Mouse (Mus musculus) liver, embryonic 15.5 days (tissue): ENCODE measurements around the gene Fat4. TPM values are rescaled to one million over a fixed set of nuclear protein-coding genes. Genes with fewer than 3 reads are reported as not detected.

Source experiments
- ATAC-seq: fragments of 200-750 bp; cut with Nextera tagmentation; 2 replicates; pipeline ENCODE4 v1.8.0; 2017; ENCODE audit warnings: moderate number of reproducible peaks, mild to moderate bottlenecking, moderate library complexity; ENCODE audit not compliant: insufficient read depth
- H3K27ac ChIP-seq: fragments of 300-500 bp; sonication (generic); replicated peaks from 2 replicates; pipeline ENCODE4 v1.5.1; 2015; ENCODE audit warnings: mild to moderate bottlenecking, inconsistent platforms
- H3K27me3 ChIP-seq: fragments of 300-500 bp; sonication (generic); 2 replicates; pipeline ENCODE4 v1.6.1; 2015; ENCODE audit warnings: mild to moderate bottlenecking, inconsistent platforms
- H3K36me3 ChIP-seq: fragments of 300-500 bp; sonication (generic); replicated peaks from 2 replicates; pipeline ENCODE4 v1.6.1; 2015; ENCODE audit warnings: moderate library complexity, mild to moderate bottlenecking, inconsistent platforms
- H3K4me1 ChIP-seq: fragments of 300-500 bp; sonication (generic); replicated peaks from 2 replicates; pipeline ENCODE4 v1.6.1; 2015; ENCODE audit warnings: inconsistent platforms
- H3K4me2 ChIP-seq: fragments of 300-500 bp; sonication (generic); 2 replicates; pipeline ENCODE4 v1.6.1; 2015; ENCODE audit warnings: moderate library complexity, mild to moderate bottlenecking, inconsistent platforms
- H3K4me3 ChIP-seq: fragments of 300-500 bp; sonication (generic); replicated peaks from 2 replicates; pipeline ENCODE4 v1.5.1; 2015; ENCODE audit warnings: mild to moderate bottlenecking, inconsistent platforms
- H3K9ac ChIP-seq: fragments of 300-500 bp; sonication (generic); 2 replicates; pipeline ENCODE4 v1.6.1; 2015; ENCODE audit warnings: moderate library complexity, mild to moderate bottlenecking, inconsistent platforms
- H3K9me3 ChIP-seq: fragments of 300-500 bp; sonication (generic); replicated peaks from 2 replicates; pipeline ENCODE4 v1.6.1; 2016; ENCODE audit warnings: inconsistent platforms
- WGBS: fragments of 180-500 bp; shearing (Covaris S2); methylation state at CpG from one replicate; pipeline ENCODE4 v1.1.7; 2015; ENCODE audit warnings: mixed read lengths; ENCODE audit not compliant: insufficient replicate concordance; 5-methylcytosine and 5-hydroxymethylcytosine counted together
- polyA plus RNA-seq: library from polyadenylated mRNA; unstranded; fragments of >200 nt; fragmentation: Nextera tagmentation; extraction: Ambion mirVana; gene quantifications from 2 replicates; pipeline ENCODE4 v1.2.1, GENCODE M21; 2015

The Fat4 gene
- polyA plus RNA-seq, 1 experiment from 2014 or later: 0.16 TPM

- H3K4me3 ChIP-seq: no peak overlapping the region
- H3K4me2 ChIP-seq: no peak overlapping the region
- no peaks in the 10 kb centered on the region for H3K4me1 ChIP-seq
- no peak overlapping the region for H3K27ac ChIP-seq
- H3K9me3 ChIP-seq: no peaks in the 10 kb centered on the region
- WGBS: 39% methylated on average over 14 of the region's 14 CpGs
- H3K36me3 ChIP-seq: no peaks in the 10 kb centered on the region
- H3K9ac ChIP-seq: no peak overlapping the region
- no peak for ATAC-seq
- no peaks in the 10 kb centered on the region for H3K27me3 ChIP-seq
These were observed 21.1 kb downstream of the Fat4 start for GRCm38 (mm10) chr3:38907676-38908425.

GRCm38 (mm10) chr3:38908426-38909111 is 21.8 kb downstream of the Fat4 start:
- 67% methylated on average over 13 of the region's 13 CpGs for WGBS
- ATAC-seq: no peak
- Histone ChIP-seq H3K4me1 (no peaks in the 10 kb centered on the region), H3K9ac (no peak overlapping the region), H3K4me2 (no peak overlapping the region), H3K27me3 (no peaks in the 10 kb centered on the region), H3K4me3 (no peak overlapping the region), H3K9me3 (no peaks in the 10 kb centered on the region), H3K27ac (no peak overlapping the region), H3K36me3 (no peaks in the 10 kb centered on the region)

- Histone ChIP-seq H3K4me3 (no peak overlapping the region), H3K36me3 (no peaks in the 10 kb centered on the region), H3K4me2 (no peak overlapping the region), H3K4me1 (no peaks in the 10 kb centered on the region), H3K27ac (no peak overlapping the region), H3K9ac (no peak overlapping the region), H3K27me3 (no peaks in the 10 kb centered on the region), H3K9me3 (no peaks in the 10 kb centered on the region)
- WGBS: 62% methylated on average over 5 of the region's 5 CpGs
- no peak for ATAC-seq
These were observed 26.2 kb downstream of the Fat4 start for GRCm38 (mm10) chr3:38912768-38913487.

- Histone ChIP-seq H3K4me3 (no peak overlapping the region), H3K27ac (no peak overlapping the region), H3K9me3 (no peaks in the 10 kb centered on the region), H3K9ac (no peak overlapping the region), H3K4me1 (no peaks in the 10 kb centered on the region), H3K27me3 (no peaks in the 10 kb centered on the region), H3K36me3 (no peaks in the 10 kb centered on the region), H3K4me2 (no peak overlapping the region)
- no peak for ATAC-seq
- WGBS: 57% methylated on average over 11 of the region's 11 CpGs
These were observed 26.9 kb downstream of the Fat4 start for GRCm38 (mm10) chr3:38913488-38914105.

GRCm38 (mm10) chr3:38918926-38919325 is 32.2 kb downstream of the Fat4 start:
- Histone ChIP-seq H3K27ac (no peak overlapping the region), H3K27me3 (no peaks in the 10 kb centered on the region), H3K4me2 (no peak overlapping the region), H3K4me1 (no peaks in the 10 kb centered on the region), H3K9ac (no peak overlapping the region), H3K4me3 (no peak overlapping the region), H3K36me3 (no peaks in the 10 kb centered on the region), H3K9me3 (no peaks in the 10 kb centered on the region)
- ATAC-seq: no peak
- WGBS: 30% methylated on average over 2 of the region's 2 CpGs

- H3K36me3 ChIP-seq: no peaks in the 10 kb centered on the region
- H3K4me2 ChIP-seq: no peak overlapping the region
- 66% methylated on average over 2 of the region's 2 CpGs for WGBS
- no peak overlapping the region for H3K9ac ChIP-seq
- H3K4me1 ChIP-seq: no peaks in the 10 kb centered on the region
- no peak overlapping the region for H3K4me3 ChIP-seq
- H3K27me3 ChIP-seq: no peaks in the 10 kb centered on the region
- no peak for ATAC-seq
- H3K27ac ChIP-seq: no peak overlapping the region
- no peaks in the 10 kb centered on the region for H3K9me3 ChIP-seq
These were observed 34.3 kb downstream of the Fat4 start for GRCm38 (mm10) chr3:38921031-38921430.

GRCm38 (mm10) chr3:38923251-38923686 is 36.5 kb downstream of the Fat4 start:
- Histone ChIP-seq H3K4me1 (no peaks in the 10 kb centered on the region), H3K36me3 (no peaks in the 10 kb centered on the region)
- 58% methylated on average over 7 of the region's 7 CpGs for WGBS

GRCm38 (mm10) chr3:38928076-38928686 is 41.4 kb downstream of the Fat4 start:
- no peak overlapping the region for H3K27ac ChIP-seq
- no peaks in the 10 kb centered on the region for H3K36me3 ChIP-seq
- 53% methylated on average over 4 of the region's 4 CpGs for WGBS
- no peaks in the 10 kb centered on the region for H3K9me3 ChIP-seq
- no peak overlapping the region for H3K4me2 ChIP-seq
- no peak overlapping the region for H3K4me3 ChIP-seq
- ATAC-seq: no peak
- H3K27me3 ChIP-seq: no peaks in the 10 kb centered on the region
- H3K9ac ChIP-seq: no peak overlapping the region
- no peaks in the 10 kb centered on the region for H3K4me1 ChIP-seq

More at GRCm38 (mm10) chr3:38923251-38923686, 36.5 kb downstream of the Fat4 start:
- Histone ChIP-seq H3K27ac (no peak overlapping the region), H3K4me3 (no peak overlapping the region), H3K4me2 (no peak overlapping the region), H3K9me3 (no peaks in the 10 kb centered on the region), H3K9ac (no peak overlapping the region), H3K27me3 (no peaks in the 10 kb centered on the region)
- ATAC-seq: no peak

GRCm38 (mm10) chr3:38928751-38929150 is 42.0 kb downstream of the Fat4 start:
- no peak for ATAC-seq
- Histone ChIP-seq H3K27ac (no peak overlapping the region), H3K9ac (no peak overlapping the region), H3K4me2 (no peak overlapping the region), H3K9me3 (no peaks in the 10 kb centered on the region), H3K27me3 (no peaks in the 10 kb centered on the region), H3K36me3 (no peaks in the 10 kb centered on the region), H3K4me3 (no peak overlapping the region), H3K4me1 (no peaks in the 10 kb centered on the region)
- 54% methylated on average over 3 of the region's 3 CpGs for WGBS

GRCm38 (mm10) chr3:38934780-38935179 is 48.0 kb downstream of the Fat4 start:
- Histone ChIP-seq H3K4me3 (no peak overlapping the region), H3K9ac (no peak overlapping the region), H3K27ac (no peak overlapping the region), H3K9me3 (no peaks in the 10 kb centered on the region), H3K4me2 (no peak overlapping the region), H3K4me1 (no peaks in the 10 kb centered on the region), H3K36me3 (no peaks in the 10 kb centered on the region), H3K27me3 (no peaks in the 10 kb centered on the region)
- 74% methylated on average over 7 of the region's 7 CpGs for WGBS
- no peak for ATAC-seq
